Mouse (Mus musculus): Measurements from ENCODE around the gene Noto.

DNA sequence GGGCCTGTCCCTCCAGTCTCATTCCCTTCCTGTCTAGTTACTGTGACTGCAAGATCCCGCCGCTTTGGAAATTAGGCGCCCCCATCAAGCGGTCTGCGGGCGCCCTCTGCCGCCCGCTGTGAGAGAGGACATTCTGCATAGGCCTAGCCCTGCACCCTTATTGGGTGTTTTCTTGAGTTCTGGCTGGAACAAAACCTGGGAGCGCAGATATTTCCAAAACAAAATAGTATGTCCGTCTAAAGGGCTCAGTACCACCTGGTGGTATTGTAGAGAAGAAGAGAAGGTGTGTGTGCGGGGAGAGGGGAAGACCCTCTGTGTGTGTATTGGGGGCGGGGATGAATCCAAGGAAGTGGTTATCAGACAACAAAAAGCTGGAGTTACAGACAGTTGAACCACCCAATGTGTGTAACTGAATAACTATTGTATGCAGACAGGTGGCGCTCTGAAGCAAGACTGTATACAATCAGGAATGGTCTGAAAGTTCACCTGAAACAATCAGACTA is 12.9 kb upstream of the Noto start:
- no peak for TF ChIP-seq CHD1 (IDR thresholded peaks at IDR 0.05; ENCODE audit: low read depth, low read length)
- TF ChIP-seq ZNF384 (IDR thresholded peaks at IDR 0.05; ENCODE audit: low read depth, low read length): 0 out of 2 replicates have a peak, but pooled peaks have one; percentile 36
- TF ChIP-seq TAL1 (IDR thresholded peaks at IDR 0.05; ENCODE audit: low read length): no peak
- no peak for TF ChIP-seq CHD2 (IDR thresholded peaks at IDR 0.05; ENCODE audit: low read length)
- TF ChIP-seq GATA1 (IDR thresholded peaks at IDR 0.05; ENCODE audit: low read depth, low read length): 0 out of 2 replicates have a peak, but pooled peaks have one; percentile 39
- peak; percentile 88 for TF ChIP-seq ZC3H11A (IDR thresholded peaks at IDR 0.05; ENCODE audit: low read depth, low read length)
- TF ChIP-seq USF2 (IDR thresholded peaks at IDR 0.05; ENCODE audit: borderline replicate concordance in 1 of 2, insufficient read depth in 1 of 2, low read depth in 1 of 2, low read length in 2 of 2): no peak
